Mouse (Mus musculus) cerebellum, adult 11-12 months (tissue): ENCODE measurements at regions not wholly inside any gene's neighbourhood (a gene's known extent, or its start where the extent isn't known, plus 50 kb on each side); places are given as distances from the start of the nearest gene placed in this dataset.

Experiments used
- DNase-seq: peaks from one replicate; pipeline ENCODE4 v3.0.0; 2022

GRCm38 (mm10) chr12:86579716-86580115 lies 98.8 kb upstream of the Vash1 start:
- no peak for DNase-seq

GRCm38 (mm10) chr12:86580132-86580718 lies 98.3 kb upstream of the Vash1 start:
- no peak for DNase-seq

GRCm38 (mm10) chr12:86582076-86582475 lies 96.4 kb upstream of the Vash1 start:
- DNase-seq = no peak

GRCm38 (mm10) chr12:86588010-86588409 lies 90.5 kb upstream of the Vash1 start:
- no peak for DNase-seq

- DNase-seq = no peak
Observed at GRCm38 (mm10) chr12:86592509-86592908, 86.0 kb upstream of the Vash1 start.

- DNase-seq = no peak
Observed at GRCm38 (mm10) chr12:86594647-86595046, 83.9 kb upstream of the Vash1 start.

- no peak for DNase-seq
Observed at GRCm38 (mm10) chr12:86600041-86600440, 78.5 kb upstream of the Vash1 start.

GRCm38 (mm10) chr12:86603521-86603920 lies 75.0 kb upstream of the Vash1 start:
- no peak for DNase-seq

GRCm38 (mm10) chr12:86612431-86613040 lies 66.0 kb upstream of the Vash1 start:
- DNase-seq = no peak

GRCm38 (mm10) chr12:86614156-86614555 lies 64.3 kb upstream of the Vash1 start:
- DNase-seq = peak; percentile 19

GRCm38 (mm10) chr12:86616327-86616726 lies 62.2 kb upstream of the Vash1 start:
- no peak for DNase-seq

- DNase-seq = no peak
Observed at GRCm38 (mm10) chr12:86624195-86624594, 54.3 kb upstream of the Vash1 start.

GRCm38 (mm10) chr12:86626684-86627083 lies 51.8 kb upstream of the Vash1 start:
- no peak for DNase-seq

- DNase-seq = no peak
Observed at GRCm38 (mm10) chr12:86628050-86628782, 50.3 kb upstream of the Vash1 start.
